Mouse (Mus musculus) lung, postnatal 0 days (tissue): ENCODE measurements around the gene Oprl1. TPM values are rescaled to one million over a fixed set of nuclear protein-coding genes. Genes with fewer than 3 reads are reported as not detected.

Experiments
- ATAC-seq: fragments of 200-750 bp; cut with Nextera tagmentation; 2 replicates; pipeline ENCODE4 v1.8.0; 2017; ENCODE audit warnings: moderate library complexity
- DNase-seq: peaks from one replicate; pipeline ENCODE4 v3.0.0-alpha.2; 2016; ENCODE audit warnings: low spot score
- H3K27ac ChIP-seq: fragments of 300-500 bp; sonication (generic); 2 replicates; pipeline ENCODE4 v1.5.1; 2014; ENCODE audit warnings: antibody characterized with exemption, mild to moderate bottlenecking, low read length, mixed read lengths
- H3K27me3 ChIP-seq: fragments of 300-500 bp; sonication (generic); replicated peaks from 2 replicates; pipeline ENCODE4 v1.6.1; 2014; ENCODE audit warnings: low read length, mixed read lengths; ENCODE audit not compliant: insufficient read depth
- H3K36me3 ChIP-seq: fragments of 300-500 bp; sonication (generic); 2 replicates; pipeline ENCODE4 v1.6.1; 2014; ENCODE audit warnings: low read length, mixed read lengths; ENCODE audit not compliant: insufficient read depth
- H3K4me1 ChIP-seq: fragments of 300-500 bp; sonication (generic); 2 replicates; pipeline ENCODE4 v1.6.1; 2014; ENCODE audit warnings: antibody characterized with exemption, low read depth, low read length, mixed read lengths; ENCODE audit not compliant: insufficient read depth
- H3K4me2 ChIP-seq: fragments of 300-500 bp; sonication (generic); replicated peaks from 2 replicates; pipeline ENCODE4 v1.6.1; 2014; ENCODE audit warnings: low read depth, mild to moderate bottlenecking, low read length, moderate library complexity, mixed read lengths
- H3K4me3 ChIP-seq: fragments of 300-500 bp; sonication (generic); 2 replicates; pipeline ENCODE4 v1.5.1; 2014; ENCODE audit warnings: low read depth, low read length
- H3K9ac ChIP-seq: fragments of 300-500 bp; sonication (generic); replicated peaks from 2 replicates; pipeline ENCODE4 v1.6.1; 2014; ENCODE audit warnings: low read depth, mild to moderate bottlenecking
- H3K9me3 ChIP-seq: fragments of 300-500 bp; sonication (generic); 2 replicates; pipeline ENCODE4 v1.6.1; 2016; ENCODE audit warnings: low read length, mixed read lengths
- CTCF ChIP-seq: IDR thresholded peaks from 2 replicates; pipeline ENCODE4 v1.5.1; 2016; ENCODE audit warnings: antibody characterized with exemption, mild to moderate bottlenecking
- EP300 ChIP-seq: IDR thresholded peaks from 2 replicates; pipeline ENCODE4 v1.6.1; 2016; ENCODE audit warnings: antibody characterized with exemption, mild to moderate bottlenecking, control low read depth
- WGBS: fragments of 180-500 bp; shearing (Covaris S2); extraction: QIAGEN DNeasy Blood & Tissue Kit; methylation state at CpG from one replicate; pipeline ENCODE4 v1.1.7; 2014; 5-methylcytosine and 5-hydroxymethylcytosine counted together
- polyA plus RNA-seq: library from polyadenylated mRNA; unstranded; fragments of >200 nt; fragmentation: Nextera tagmentation; extraction: Ambion mirVana; gene quantifications from 2 replicates; pipeline ENCODE4 v1.2.1, GENCODE M21; 2015

Oprl1 gene
- polyA plus RNA-seq, 1 experiment from 2014 or later, result 0.20 TPM

DNA sequence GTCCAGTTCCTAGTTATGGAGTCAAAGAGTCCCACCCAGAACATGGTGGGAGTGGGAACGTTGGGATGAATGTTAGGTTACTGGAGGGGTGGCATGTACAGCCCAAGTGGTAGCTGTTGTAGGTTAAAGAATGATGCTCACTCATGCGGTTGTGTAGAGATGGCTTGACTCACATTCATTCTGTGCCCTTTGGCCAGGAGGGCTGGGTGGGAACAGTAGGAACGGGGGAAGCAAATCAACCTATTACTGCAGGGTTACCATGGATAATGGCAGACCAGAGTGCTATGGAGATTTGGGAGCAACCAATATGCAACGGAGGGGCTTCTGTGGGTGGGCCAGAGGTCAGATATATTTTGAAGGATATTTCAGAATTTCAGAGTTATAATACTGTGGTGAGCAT is 39.9 kb upstream of the Oprl1 start:
- peak overlapping the region; percentile 59 for H3K27ac ChIP-seq
- H3K4me1 ChIP-seq, result peaks cover 13% of the 10 kb centered on the region; the same call in 1 of the 2 replicates
- no peak overlapping the region for H3K4me2 ChIP-seq

DNA sequence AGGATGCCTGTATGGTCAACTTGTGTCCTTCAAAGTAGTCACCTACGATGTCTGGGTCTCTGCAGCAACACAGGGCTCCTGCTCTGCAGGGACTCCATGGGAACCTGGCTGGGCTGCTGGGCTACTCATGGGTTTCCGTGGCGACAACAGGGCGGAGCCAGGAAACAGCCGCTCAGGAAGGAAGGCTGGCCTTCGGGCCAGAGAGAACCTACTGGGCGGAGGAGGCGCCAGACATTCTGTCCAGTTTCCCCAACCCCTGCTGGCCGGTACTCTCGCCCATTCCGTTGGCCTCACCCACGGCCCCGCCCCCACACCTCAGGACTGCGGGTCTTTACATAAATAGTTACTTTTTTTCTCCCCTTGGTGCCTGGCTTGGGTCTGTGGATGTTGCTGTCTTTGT is 39.4 kb upstream of the Oprl1 start:
- DNase-seq, result peak; percentile 85

More for the DNA sequence above, 39.9 kb upstream of the Oprl1 start:
- ATAC-seq (no peak), DNase-seq (no peak)
- no peak overlapping the region for H3K9ac ChIP-seq
- H3K9me3 ChIP-seq, result no peaks in the 10 kb centered on the region
- no peaks in the 10 kb centered on the region for H3K36me3 ChIP-seq
- TF ChIP-seq EP300, result no peak
- no peak for TF ChIP-seq CTCF
- H3K4me3 ChIP-seq, result no peak overlapping the region
- H3K27me3 ChIP-seq, result peaks cover 27% of the 10 kb centered on the region
- WGBS, result 79% methylated on average over 4 of the region's 4 CpGs

DNA sequence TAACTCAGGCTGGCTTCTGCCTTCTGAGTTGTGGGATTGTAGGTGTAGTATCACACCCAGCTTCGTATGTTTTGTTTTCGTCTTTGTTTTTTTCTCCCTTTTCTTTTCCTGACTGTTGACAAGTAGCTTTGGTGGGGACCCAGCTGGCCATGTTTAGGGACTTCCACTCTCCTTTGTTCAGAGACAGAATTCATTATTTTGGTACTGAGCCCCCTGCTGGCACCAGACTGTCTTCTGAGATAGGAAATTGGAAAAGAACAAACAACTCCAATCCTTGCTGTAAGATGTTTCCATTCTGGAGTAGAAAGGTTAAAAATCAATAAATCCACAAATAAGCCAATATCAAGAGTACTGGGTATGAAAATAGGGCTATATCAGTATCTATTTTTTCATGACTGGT is 38.4 kb upstream of the Oprl1 start:
- peaks cover 12% of the 10 kb centered on the region for H3K27me3 ChIP-seq
- ATAC-seq (no peak), DNase-seq (peak; percentile 26)
- H3K9ac ChIP-seq, result no peak overlapping the region
- H3K9me3 ChIP-seq, result no peaks in the 10 kb centered on the region
- peak overlapping the region; percentile 76 for H3K27ac ChIP-seq
- no peaks in the 10 kb centered on the region for H3K36me3 ChIP-seq
- no peak overlapping the region for H3K4me3 ChIP-seq
- peaks cover 5% of the 10 kb centered on the region; the same call in 1 of the 2 replicates for H3K4me1 ChIP-seq
- TF ChIP-seq EP300 (no peak), CTCF (peak; percentile 51)
- WGBS, result 40% methylated on average over 2 of the region's 2 CpGs
- no peak overlapping the region; the same call in 1 of the 2 replicates for H3K4me2 ChIP-seq

More for the DNA sequence above, 39.4 kb upstream of the Oprl1 start:
- peak; percentile 87 for TF ChIP-seq EP300
- TF ChIP-seq CTCF, result peak; percentile 41
- peaks cover 22% of the 10 kb centered on the region for H3K27me3 ChIP-seq
- peak; percentile 47 for ATAC-seq
- no peaks in the 10 kb centered on the region for H3K36me3 ChIP-seq
- WGBS, result 1% methylated on average over 14 of the region's 14 CpGs
- no peaks in the 10 kb centered on the region for H3K9me3 ChIP-seq
- H3K9ac ChIP-seq, result peak overlapping the region; percentile 23; the same call in 1 of the 2 replicates
- H3K4me1 ChIP-seq, result peaks cover 11% of the 10 kb centered on the region; the same call in 1 of the 2 replicates
- no peak overlapping the region for H3K4me3 ChIP-seq
- peak overlapping the region; percentile 39 for H3K4me2 ChIP-seq
- peak overlapping the region; percentile 76 for H3K27ac ChIP-seq

DNA sequence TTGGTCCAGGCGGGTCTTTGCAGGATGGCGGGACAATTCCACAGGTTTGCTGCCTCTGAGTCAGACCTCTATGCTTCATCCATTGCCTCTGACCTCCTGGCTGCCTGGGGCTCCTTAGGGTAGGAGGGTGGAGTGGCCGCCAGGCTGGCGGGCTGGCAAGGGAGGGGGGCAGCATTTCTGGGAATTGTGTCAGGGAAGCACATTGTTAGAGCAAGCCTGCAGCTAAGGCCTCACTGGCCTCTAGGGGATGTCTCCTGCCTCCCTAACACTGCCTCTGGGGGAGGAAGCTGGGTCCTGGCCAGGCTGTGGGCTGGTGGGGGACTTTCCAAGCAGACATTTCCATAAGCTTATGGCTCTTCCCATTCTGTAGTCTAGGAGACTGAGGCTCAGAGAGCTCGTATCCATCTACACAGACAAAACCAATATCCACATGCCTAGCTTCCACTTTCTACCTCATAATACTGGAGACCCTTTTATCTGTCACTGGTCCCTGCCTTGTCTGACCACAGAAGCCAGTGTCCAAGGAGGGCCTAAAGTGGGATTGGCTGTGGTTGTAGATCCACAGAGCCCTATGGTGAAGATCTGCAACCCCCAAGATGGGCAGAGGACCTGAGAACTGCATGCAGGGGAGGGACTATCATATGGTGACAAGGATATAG is 37.6 kb upstream of the Oprl1 start:
- ATAC-seq (peak; percentile 60), DNase-seq (peak; percentile 64)
- no peak overlapping the region for H3K9ac ChIP-seq
- peaks cover 5% of the 10 kb centered on the region; the same call in 1 of the 2 replicates for H3K27me3 ChIP-seq
- no peaks in the 10 kb centered on the region for H3K36me3 ChIP-seq
- peaks cover 5% of the 10 kb centered on the region; the same call in 1 of the 2 replicates for H3K4me1 ChIP-seq
- no peak overlapping the region for H3K4me3 ChIP-seq
- H3K27ac ChIP-seq, result peak overlapping the region; percentile 76
- TF ChIP-seq CTCF (peak; percentile 66), EP300 (peak; percentile 60)
- no peak overlapping the region for H3K4me2 ChIP-seq
- WGBS, result 58% methylated on average over 5 of the region's 5 CpGs
- no peaks in the 10 kb centered on the region for H3K9me3 ChIP-seq

DNA sequence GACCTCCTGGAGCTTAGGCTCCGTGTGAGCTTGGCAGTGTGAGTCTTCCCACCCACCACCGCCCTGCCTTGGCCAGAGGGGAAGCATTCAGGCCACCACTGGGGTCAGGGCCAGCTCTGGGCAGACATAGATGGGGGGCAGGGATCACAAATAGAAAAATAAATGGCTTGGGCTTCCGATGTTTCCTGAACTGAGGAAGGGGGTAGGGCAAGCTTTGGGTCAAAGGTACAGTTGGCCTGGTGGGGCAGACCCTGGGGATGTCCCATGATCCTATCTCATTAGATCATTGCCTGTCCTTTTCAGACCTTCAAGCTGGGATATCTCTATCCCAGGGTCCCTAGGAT is 37.1 kb upstream of the Oprl1 start:
- Histone ChIP-seq H3K36me3 (no peaks in the 10 kb centered on the region), H3K4me1 (peaks cover 5% of the 10 kb centered on the region; the same call in 1 of the 2 replicates), H3K9ac (no peak overlapping the region), H3K4me2 (no peak overlapping the region), H3K27ac (peak overlapping the region; percentile 75), H3K27me3 (0 out of 2 replicates have a peak, but pooled peaks cover under 1% of the 10 kb centered on the region), H3K9me3 (no peaks in the 10 kb centered on the region), H3K4me3 (no peak overlapping the region)
- peak; percentile 32 for DNase-seq
- ATAC-seq, result peak; percentile 45
- TF ChIP-seq EP300 (peak; percentile 24), CTCF (no peak; the same call in 1 of the 2 replicates)
- WGBS, result 32% methylated on average over 3 of the region's 3 CpGs

DNA sequence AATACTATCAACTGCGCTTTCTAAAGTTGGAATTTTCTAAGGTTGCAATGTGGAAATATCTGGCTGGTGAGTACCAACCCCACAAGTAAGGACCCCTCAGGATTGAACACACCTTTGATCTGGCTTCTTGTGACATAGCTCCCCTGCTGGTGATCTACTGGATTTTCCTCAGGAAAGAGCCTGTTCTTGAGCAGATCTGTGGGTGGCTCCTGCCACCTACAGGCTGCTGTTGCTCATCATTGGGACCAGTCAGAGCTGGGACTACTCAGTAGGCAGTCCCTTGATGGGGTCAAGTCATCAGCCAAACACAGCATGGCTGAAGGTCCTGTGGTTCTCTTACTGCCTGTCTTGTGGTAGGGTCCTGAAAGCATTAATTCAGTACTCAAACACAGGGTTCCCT is 36.0 kb upstream of the Oprl1 start:
- no peaks in the 10 kb centered on the region for H3K36me3 ChIP-seq
- TF ChIP-seq EP300 (no peak), CTCF (peak; percentile 99)
- H3K4me1 ChIP-seq, result peaks cover 5% of the 10 kb centered on the region; the same call in 1 of the 2 replicates
- no peak overlapping the region for H3K4me2 ChIP-seq
- no peaks in the 10 kb centered on the region for H3K27me3 ChIP-seq
- H3K4me3 ChIP-seq, result no peak overlapping the region
- H3K27ac ChIP-seq, result no peak overlapping the region
- no peak overlapping the region for H3K9ac ChIP-seq
- 43% methylated on average over 1 of the region's 1 CpGs for WGBS
- H3K9me3 ChIP-seq, result no peaks in the 10 kb centered on the region
- DNase-seq (peak; percentile 94), ATAC-seq (peak; percentile 71)
